Mouse (Mus musculus) cerebellum, postnatal 4 days (tissue): ENCODE measurements around the gene Vmn1r188.
"Not testable (repeated sequence)": the region's sequence is repeated elsewhere in the genome, so short reads cannot be mapped to it uniquely, and the experiment has no call there.

ENCODE experiments used
- DNase-seq, 2 experiments: peaks; one replicate each; pipeline ENCODE4 v3.0.0; 2022; ENCODE audit warnings: low spot score in 2 of 2, mixed read lengths in 1 of 2

Vmn1r188 gene

GRCm38 (mm10) chr13:22084140-22084539 is at the start of gene Vmn1r188:
Gene Vmn1r188 (plus strand): TSS chr13:22084440.
- DNase-seq = not testable (repeated sequence)

GRCm38 (mm10) chr13:22034443-22035266 is 49.6 kb upstream of the Vmn1r188 start:
- no peak for DNase-seq

- DNase-seq = peak; percentile 45 to 78
Measured at GRCm38 (mm10) chr13:22035267-22036148, 48.7 kb upstream of the Vmn1r188 start, which contains the start of the genes Hist1h2ah and Hist1h2bk. Gene Hist1h2ah (minus strand): TSS chr13:22035568. Gene Hist1h2bk (plus strand): TSS chr13:22035870.

- DNase-seq = no peak
Measured at GRCm38 (mm10) chr13:22036149-22036956, 47.9 kb upstream of the Vmn1r188 start.

- DNase-seq = no peak
Measured at GRCm38 (mm10) chr13:22036986-22037385, 47.3 kb upstream of the Vmn1r188 start.

GRCm38 (mm10) chr13:22037415-22037814 is 46.8 kb upstream of the Vmn1r188 start:
- DNase-seq = no peak

GRCm38 (mm10) chr13:22039364-22039763 is 44.9 kb upstream of the Vmn1r188 start:
- DNase-seq = no peak

GRCm38 (mm10) chr13:22039951-22040463 is 44.2 kb upstream of the Vmn1r188 start:
- no peak for DNase-seq

GRCm38 (mm10) chr13:22040464-22041141 is 43.6 kb upstream of the Vmn1r188 start:
- DNase-seq = no peak

- DNase-seq = peak; percentile 93 to 97
Measured at GRCm38 (mm10) chr13:22041142-22041536, 43.1 kb upstream of the Vmn1r188 start, which contains the start of gene Hist1h4i. Gene Hist1h4i (minus strand): TSS chr13:22041362.

GRCm38 (mm10) chr13:22041651-22042567 is 42.3 kb upstream of the Vmn1r188 start:
- no peak for DNase-seq

- peak; percentile 58 to 83 for DNase-seq
Measured at GRCm38 (mm10) chr13:22042568-22043502, 41.4 kb upstream of the Vmn1r188 start, which contains the start of the genes Hist1h2ag and Hist1h2bj. Gene Hist1h2ag (minus strand): TSS chr13:22042944. Gene Hist1h2bj (plus strand): TSS chr13:22043214.

- DNase-seq = no peak
Measured at GRCm38 (mm10) chr13:22043503-22044431, 40.5 kb upstream of the Vmn1r188 start.

GRCm38 (mm10) chr13:22044432-22045155 is 39.6 kb upstream of the Vmn1r188 start:
- no peak for DNase-seq

GRCm38 (mm10) chr13:22045311-22045710 is 38.9 kb upstream of the Vmn1r188 start:
- no peak for DNase-seq

GRCm38 (mm10) chr13:22049041-22049440 is 35.2 kb upstream of the Vmn1r188 start:
- DNase-seq = no peak
